Mouse (Mus musculus): ENCODE results near the gene Anks1. TPM values are rescaled to one million over a fixed set of nuclear protein-coding genes. Genes with fewer than 3 reads are reported as not detected.

Gene Anks1
- polyA plus RNA-seq, 1 experiment from 2014 or later, result 36.5 TPM

- Histone ChIP-seq H3K9ac (replicated peaks; ENCODE audit: low read depth, low read length) (peak overlapping the region; percentile 20), H3K36me3 (ENCODE audit: control insufficient read depth, insufficient read depth) (no peaks in the 10 kb centered on the region), H3K4me1 (replicated peaks; ENCODE audit: control insufficient read depth, insufficient read depth, low read length) (peaks cover 45% of the 10 kb centered on the region), H3K27me3 (replicated peaks; ENCODE audit: control insufficient read depth, insufficient read depth, low read length) (no peaks in the 10 kb centered on the region), H3K9me3 (ENCODE audit: control insufficient read depth, low read length) (no peaks in the 10 kb centered on the region), H3K4me3 (replicated peaks; ENCODE audit: low read length) (no peak overlapping the region), H3K4me2 (ENCODE audit: low read length) (peak overlapping the region; percentile 33), H3K27ac (ENCODE audit: low read length) (peak overlapping the region; percentile 58)
- peak; percentile 34 for ATAC-seq
- WGBS, result 35% methylated on average over 27 of the region's 27 CpGs
Observed at GRCm38 (mm10) chr17:28007857-28008564, 98.9 kb downstream of the Anks1 start.

GRCm38 (mm10) chr17:28008565-28008981 lies 99.5 kb downstream of the Anks1 start:
- H3K4me3 ChIP-seq (replicated peaks; ENCODE audit: low read length), result no peak overlapping the region
- H3K9ac ChIP-seq (replicated peaks; ENCODE audit: low read depth, low read length), result no peak overlapping the region
- 67% methylated on average over 8 of the region's 8 CpGs for WGBS
- H3K4me1 ChIP-seq (replicated peaks; ENCODE audit: control insufficient read depth, insufficient read depth, low read length), result peaks cover 51% of the 10 kb centered on the region
- no peak overlapping the region for H3K4me2 ChIP-seq (ENCODE audit: low read length)
- no peak for ATAC-seq
- no peaks in the 10 kb centered on the region for H3K9me3 ChIP-seq (ENCODE audit: control insufficient read depth, low read length)
- no peak overlapping the region for H3K27ac ChIP-seq (ENCODE audit: low read length)
- no peaks in the 10 kb centered on the region for H3K27me3 ChIP-seq (replicated peaks; ENCODE audit: control insufficient read depth, insufficient read depth, low read length)
- H3K36me3 ChIP-seq (ENCODE audit: control insufficient read depth, insufficient read depth), result no peaks in the 10 kb centered on the region

- Histone ChIP-seq H3K27ac (ENCODE audit: low read length) (no peak overlapping the region), H3K36me3 (ENCODE audit: control insufficient read depth, insufficient read depth) (no peaks in the 10 kb centered on the region), H3K9me3 (ENCODE audit: control insufficient read depth, low read length) (no peaks in the 10 kb centered on the region), H3K4me3 (replicated peaks; ENCODE audit: low read length) (no peak overlapping the region), H3K27me3 (replicated peaks; ENCODE audit: control insufficient read depth, insufficient read depth, low read length) (no peaks in the 10 kb centered on the region), H3K4me1 (replicated peaks; ENCODE audit: control insufficient read depth, insufficient read depth, low read length) (peaks cover 53% of the 10 kb centered on the region), H3K4me2 (ENCODE audit: low read length) (no peak overlapping the region), H3K9ac (replicated peaks; ENCODE audit: low read depth, low read length) (no peak overlapping the region)
- 89% methylated on average over 10 of the region's 10 CpGs for WGBS
- ATAC-seq, result no peak
Observed at GRCm38 (mm10) chr17:28009066-28009715, 100.1 kb downstream of the Anks1 start.

GRCm38 (mm10) chr17:28009716-28010114 lies 100.6 kb downstream of the Anks1 start:
- Histone ChIP-seq H3K9ac (replicated peaks; ENCODE audit: low read depth, low read length) (no peak overlapping the region), H3K36me3 (ENCODE audit: control insufficient read depth, insufficient read depth) (no peaks in the 10 kb centered on the region), H3K27me3 (replicated peaks; ENCODE audit: control insufficient read depth, insufficient read depth, low read length) (no peaks in the 10 kb centered on the region), H3K27ac (ENCODE audit: low read length) (no peak overlapping the region), H3K9me3 (ENCODE audit: control insufficient read depth, low read length) (no peaks in the 10 kb centered on the region), H3K4me3 (replicated peaks; ENCODE audit: low read length) (no peak overlapping the region), H3K4me1 (replicated peaks; ENCODE audit: control insufficient read depth, insufficient read depth, low read length) (peaks cover 53% of the 10 kb centered on the region), H3K4me2 (ENCODE audit: low read length) (no peak overlapping the region)
- WGBS, result 95% methylated on average over 7 of the region's 7 CpGs
- no peak for ATAC-seq

GRCm38 (mm10) chr17:28010925-28011324 lies 101.8 kb downstream of the Anks1 start:
- 95% methylated on average over 2 of the region's 2 CpGs for WGBS
- ATAC-seq, result no peak
- H3K36me3 ChIP-seq (ENCODE audit: control insufficient read depth, insufficient read depth), result no peaks in the 10 kb centered on the region
- no peaks in the 10 kb centered on the region for H3K27me3 ChIP-seq (replicated peaks; ENCODE audit: control insufficient read depth, insufficient read depth, low read length)
- H3K4me3 ChIP-seq (replicated peaks; ENCODE audit: low read length), result no peak overlapping the region
- H3K9ac ChIP-seq (replicated peaks; ENCODE audit: low read depth, low read length), result no peak overlapping the region
- peaks cover 43% of the 10 kb centered on the region for H3K4me1 ChIP-seq (replicated peaks; ENCODE audit: control insufficient read depth, insufficient read depth, low read length)
- H3K4me2 ChIP-seq (ENCODE audit: low read length), result no peak overlapping the region
- H3K9me3 ChIP-seq (ENCODE audit: control insufficient read depth, low read length), result no peaks in the 10 kb centered on the region
- H3K27ac ChIP-seq (ENCODE audit: low read length), result no peak overlapping the region

- H3K9me3 ChIP-seq (ENCODE audit: control insufficient read depth, low read length), result no peaks in the 10 kb centered on the region
- H3K4me2 ChIP-seq (ENCODE audit: low read length), result peak overlapping the region; percentile 41
- peaks cover 23% of the 10 kb centered on the region for H3K4me1 ChIP-seq (replicated peaks; ENCODE audit: control insufficient read depth, insufficient read depth, low read length)
- no peaks in the 10 kb centered on the region for H3K36me3 ChIP-seq (ENCODE audit: control insufficient read depth, insufficient read depth)
- peak overlapping the region; percentile 37 for H3K9ac ChIP-seq (replicated peaks; ENCODE audit: low read depth, low read length)
- peak overlapping the region; percentile 29 for H3K27ac ChIP-seq (ENCODE audit: low read length)
- no peak for ATAC-seq
- peak overlapping the region; percentile 14; the same call in 1 of the 2 replicates for H3K4me3 ChIP-seq (replicated peaks; ENCODE audit: low read length)
- no peaks in the 10 kb centered on the region for H3K27me3 ChIP-seq (replicated peaks; ENCODE audit: control insufficient read depth, insufficient read depth, low read length)
- 54% methylated on average over 6 of the region's 6 CpGs for WGBS
Observed at GRCm38 (mm10) chr17:28012851-28013250, 103.7 kb downstream of the Anks1 start.

GRCm38 (mm10) chr17:28013259-28013875 lies 104.3 kb downstream of the Anks1 start:
- Histone ChIP-seq H3K4me1 (replicated peaks; ENCODE audit: control insufficient read depth, insufficient read depth, low read length) (peaks cover 20% of the 10 kb centered on the region), H3K9me3 (ENCODE audit: control insufficient read depth, low read length) (no peaks in the 10 kb centered on the region), H3K36me3 (ENCODE audit: control insufficient read depth, insufficient read depth) (no peaks in the 10 kb centered on the region), H3K27me3 (replicated peaks; ENCODE audit: control insufficient read depth, insufficient read depth, low read length) (no peaks in the 10 kb centered on the region), H3K9ac (replicated peaks; ENCODE audit: low read depth, low read length) (peak overlapping the region; percentile 37), H3K4me3 (replicated peaks; ENCODE audit: low read length) (peak overlapping the region; percentile 14), H3K4me2 (ENCODE audit: low read length) (peak overlapping the region; percentile 41), H3K27ac (ENCODE audit: low read length) (peak overlapping the region; percentile 29)
- 12% methylated on average over 12 of the region's 12 CpGs for WGBS
- peak; percentile 94 for ATAC-seq

- no peaks in the 10 kb centered on the region for H3K27me3 ChIP-seq (replicated peaks; ENCODE audit: control insufficient read depth, insufficient read depth, low read length)
- H3K9ac ChIP-seq (replicated peaks; ENCODE audit: low read depth, low read length), result no peak overlapping the region
- no peak overlapping the region for H3K4me3 ChIP-seq (replicated peaks; ENCODE audit: low read length)
- no peak overlapping the region for H3K4me2 ChIP-seq (ENCODE audit: low read length)
- ATAC-seq, result no peak
- H3K27ac ChIP-seq (ENCODE audit: low read length), result no peak overlapping the region
- no peaks in the 10 kb centered on the region for H3K9me3 ChIP-seq (ENCODE audit: control insufficient read depth, low read length)
- H3K4me1 ChIP-seq (replicated peaks; ENCODE audit: control insufficient read depth, insufficient read depth, low read length), result peaks cover 24% of the 10 kb centered on the region
- H3K36me3 ChIP-seq (ENCODE audit: control insufficient read depth, insufficient read depth), result no peaks in the 10 kb centered on the region
- 62% methylated on average over 4 of the region's 4 CpGs for WGBS
Observed at GRCm38 (mm10) chr17:28014449-28014848, 105.3 kb downstream of the Anks1 start.

GRCm38 (mm10) chr17:28015068-28015730 lies 106.1 kb downstream of the Anks1 start:
- Histone ChIP-seq H3K4me3 (replicated peaks; ENCODE audit: low read length) (no peak overlapping the region), H3K27me3 (replicated peaks; ENCODE audit: control insufficient read depth, insufficient read depth, low read length) (no peaks in the 10 kb centered on the region), H3K36me3 (ENCODE audit: control insufficient read depth, insufficient read depth) (no peaks in the 10 kb centered on the region), H3K9me3 (ENCODE audit: control insufficient read depth, low read length) (no peaks in the 10 kb centered on the region), H3K9ac (replicated peaks; ENCODE audit: low read depth, low read length) (no peak overlapping the region), H3K4me2 (ENCODE audit: low read length) (no peak overlapping the region), H3K4me1 (replicated peaks; ENCODE audit: control insufficient read depth, insufficient read depth, low read length) (peaks cover 28% of the 10 kb centered on the region), H3K27ac (ENCODE audit: low read length) (no peak overlapping the region)
- WGBS, result 81% methylated on average over 17 of the region's 17 CpGs
- ATAC-seq, result no peak
